Mouse (Mus musculus) liver, postnatal 0 days (tissue): ENCODE measurements around the gene Dlg1. TPM values are rescaled to one million over a fixed set of nuclear protein-coding genes. Genes with fewer than 3 reads are reported as not detected.
A peak's percentile ranks its signal among the peaks of the same experiment; 100 is the strongest.

ENCODE experiments used
- ATAC-seq: fragments of 200-750 bp; cut with Nextera tagmentation; 2 replicates; pipeline ENCODE4 v1.8.0; 2017; ENCODE audit warnings: mild to moderate bottlenecking, moderate library complexity
- DNase-seq: peaks from one replicate; pipeline ENCODE4 v3.0.0-alpha.2; 2016
- H3K27ac ChIP-seq: fragments of 300-500 bp; sonication (generic); 2 replicates; pipeline ENCODE4 v1.5.1; 2014; ENCODE audit warnings: antibody characterized with exemption, moderate library complexity, mild to moderate bottlenecking, low read depth
- H3K27me3 ChIP-seq: fragments of 300-500 bp; sonication (generic); 2 replicates; pipeline ENCODE4 v1.6.1; 2014; ENCODE audit warnings: low read length, control low read depth, mixed read lengths; ENCODE audit not compliant: insufficient read depth
- H3K36me3 ChIP-seq: fragments of 300-500 bp; sonication (generic); replicated peaks from 2 replicates; pipeline ENCODE4 v1.6.1; 2014; ENCODE audit warnings: mild to moderate bottlenecking, control low read depth, low read length, moderate library complexity, mixed read lengths; ENCODE audit not compliant: insufficient read depth
- H3K4me1 ChIP-seq: fragments of 300-500 bp; sonication (generic); 2 replicates; pipeline ENCODE4 v1.6.1; 2014; ENCODE audit warnings: antibody characterized with exemption, mild to moderate bottlenecking, control low read depth; ENCODE audit not compliant: insufficient read depth
- H3K4me2 ChIP-seq: fragments of 300-500 bp; sonication (generic); 2 replicates; pipeline ENCODE4 v1.6.1; 2014; ENCODE audit warnings: low read depth, mild to moderate bottlenecking, low read length, moderate library complexity, mixed read lengths
- H3K4me3 ChIP-seq: fragments of 300-500 bp; sonication (generic); 2 replicates; pipeline ENCODE4 v1.5.1; 2014; ENCODE audit warnings: low read depth, low read length
- H3K9ac ChIP-seq: fragments of 300-500 bp; sonication (generic); replicated peaks from 2 replicates; pipeline ENCODE4 v1.6.1; 2014; ENCODE audit warnings: mild to moderate bottlenecking, moderate library complexity
- H3K9me3 ChIP-seq: fragments of 300-500 bp; sonication (generic); 2 replicates; pipeline ENCODE4 v1.6.1; 2016; ENCODE audit warnings: mild to moderate bottlenecking, control low read depth, low read length, mixed read lengths
- CTCF ChIP-seq: sonication (generic); IDR thresholded peaks from 2 replicates; pipeline ENCODE4 v1.5.1; 2016; ENCODE audit warnings: antibody characterized with exemption, low read depth
- EP300 ChIP-seq: IDR thresholded peaks from 2 replicates; pipeline ENCODE4 v1.6.1; 2016; ENCODE audit warnings: antibody characterized with exemption, low read depth, mild to moderate bottlenecking
- WGBS: fragments of 180-500 bp; shearing (Covaris S2); extraction: QIAGEN DNeasy Blood & Tissue Kit; methylation state at CpG from one replicate; pipeline ENCODE4 v1.1.7; 2014; ENCODE audit not compliant: insufficient replicate concordance; 5-methylcytosine and 5-hydroxymethylcytosine counted together
- polyA plus RNA-seq: library from polyadenylated mRNA; unstranded; fragments of >200 nt; fragmentation: Nextera tagmentation; extraction: Ambion mirVana; gene quantifications from 2 replicates; pipeline ENCODE4 v1.2.1, GENCODE M21; 2015

Gene Dlg1
- polyA plus RNA-seq, 1 experiment from 2014 or later: 5.6 TPM

GRCm38 (mm10) chr16:31662556-31663378 lies 476 bp upstream of the Dlg1 start:
- Histone ChIP-seq H3K9me3 (no peaks in the 10 kb centered on the region), H3K9ac (peak overlapping the region; percentile 90), H3K4me3 (peak overlapping the region; percentile 74), H3K27ac (peak overlapping the region; percentile 96; the same call in 1 of the 2 replicates), H3K4me1 (peaks cover 17% of the 10 kb centered on the region), H3K4me2 (peak overlapping the region; percentile 90), H3K36me3 (0 out of 2 replicates have a peak, but pooled peaks cover 2% of the 10 kb centered on the region), H3K27me3 (peaks cover 4% of the 10 kb centered on the region; the same call in 1 of the 2 replicates)
- TF ChIP-seq CTCF (no peak), EP300 (no peak)
- WGBS: 16% methylated on average over 22 of the region's 22 CpGs
- DNase-seq (no peak), ATAC-seq (no peak)

GRCm38 (mm10) chr16:31664287-31664597 lies 999 bp downstream of the Dlg1 start:
- TF ChIP-seq CTCF (no peak), EP300 (no peak)
- DNase-seq (no peak), ATAC-seq (peak; percentile 63)
- Histone ChIP-seq H3K4me3 (peak overlapping the region; percentile 74), H3K27ac (peak overlapping the region; percentile 96), H3K36me3 (peaks cover 2% of the 10 kb centered on the region; the same call in 1 of the 2 replicates), H3K4me1 (peaks cover 17% of the 10 kb centered on the region), H3K27me3 (peaks cover 4% of the 10 kb centered on the region; the same call in 1 of the 2 replicates), H3K9ac (peak overlapping the region; percentile 90), H3K9me3 (no peaks in the 10 kb centered on the region), H3K4me2 (peak overlapping the region; percentile 90)
- 0% methylated on average over 30 of the region's 36 CpGs for WGBS

- H3K27me3 ChIP-seq: no peaks in the 10 kb centered on the region
- H3K4me2 ChIP-seq: no peak overlapping the region
- TF ChIP-seq EP300: no peak
- no peak; the same call in 1 of the 2 replicates for TF ChIP-seq CTCF
- WGBS: 82% methylated on average over 1 of the region's 1 CpGs
- no peak overlapping the region for H3K4me3 ChIP-seq
- no peaks in the 10 kb centered on the region for H3K4me1 ChIP-seq
- no peaks in the 10 kb centered on the region for H3K9me3 ChIP-seq
- DNase-seq: no peak
- ATAC-seq: no peak
- no peak overlapping the region for H3K27ac ChIP-seq
- H3K9ac ChIP-seq: no peak overlapping the region
- H3K36me3 ChIP-seq: peaks cover 2% of the 10 kb centered on the region; the same call in 1 of the 2 replicates
Measured at GRCm38 (mm10) chr16:31672202-31672601, 9.0 kb downstream of the Dlg1 start.

GRCm38 (mm10) chr16:31677463-31677862 lies 14.2 kb downstream of the Dlg1 start:
- no peak for ATAC-seq
- TF ChIP-seq EP300 (no peak), CTCF (no peak)
- DNase-seq: no peak
- 71% methylated on average over 4 of the region's 4 CpGs for WGBS
- H3K9ac ChIP-seq: no peak overlapping the region
- no peaks in the 10 kb centered on the region for H3K4me1 ChIP-seq
- H3K36me3 ChIP-seq: 0 out of 2 replicates have a peak, but pooled peaks cover 2% of the 10 kb centered on the region
- H3K27me3 ChIP-seq: no peaks in the 10 kb centered on the region
- no peak overlapping the region for H3K27ac ChIP-seq
- no peaks in the 10 kb centered on the region for H3K9me3 ChIP-seq
- H3K4me2 ChIP-seq: no peak overlapping the region
- H3K4me3 ChIP-seq: no peak overlapping the region

- no peak for ATAC-seq
- H3K36me3 ChIP-seq: 0 out of 2 replicates have a peak, but pooled peaks cover 3% of the 10 kb centered on the region
- no peak overlapping the region for H3K4me3 ChIP-seq
- 88% methylated on average over 6 of the region's 6 CpGs for WGBS
- H3K4me1 ChIP-seq: no peaks in the 10 kb centered on the region
- no peak overlapping the region for H3K4me2 ChIP-seq
- no peak for DNase-seq
- H3K27me3 ChIP-seq: no peaks in the 10 kb centered on the region
- no peaks in the 10 kb centered on the region for H3K9me3 ChIP-seq
- no peak overlapping the region for H3K27ac ChIP-seq
- no peak overlapping the region for H3K9ac ChIP-seq
- TF ChIP-seq CTCF (no peak), EP300 (no peak)
Measured at GRCm38 (mm10) chr16:31682291-31682690, 19.0 kb downstream of the Dlg1 start.

GRCm38 (mm10) chr16:31683670-31684430 lies 20.6 kb downstream of the Dlg1 start:
- H3K27me3 ChIP-seq: no peaks in the 10 kb centered on the region
- TF ChIP-seq EP300 (no peak), CTCF (no peak)
- 0 out of 2 replicates have a peak, but pooled peaks cover 3% of the 10 kb centered on the region for H3K36me3 ChIP-seq
- no peak overlapping the region for H3K9ac ChIP-seq
- H3K4me1 ChIP-seq: no peaks in the 10 kb centered on the region
- DNase-seq (peak; percentile 33), ATAC-seq (no peak)
- no peak overlapping the region for H3K27ac ChIP-seq
- no peak overlapping the region for H3K4me3 ChIP-seq
- WGBS: 81% methylated on average over 9 of the region's 9 CpGs
- H3K4me2 ChIP-seq: no peak overlapping the region
- H3K9me3 ChIP-seq: no peaks in the 10 kb centered on the region
